Mouse (Mus musculus): ENCODE results near the gene Itpripl2. TPM values are rescaled to one million over a fixed set of nuclear protein-coding genes. Genes with fewer than 3 reads are reported as not detected.
A peak's percentile ranks its signal among the peaks of the same experiment; 100 is the strongest.

The Itpripl2 gene
- polyA plus RNA-seq (2015; fragmentation: Nextera tagmentation; extraction: Ambion mirVana): 7.2 and 8.6 TPM in 2 replicates

GRCm38 (mm10) chr7:118491431-118492147, at the start of gene Itpripl2:
Gene Itpripl2 (minus strand): TSS chr7:118491975.
- WGBS: under 1% methylated on average over 50 of the region's 55 CpGs
- Histone ChIP-seq H3K9me3 (replicated peaks) (no peaks in the 10 kb centered on the region), H3K36me3 (no peaks in the 10 kb centered on the region), H3K4me1 (peaks cover 41% of the 10 kb centered on the region), H3K4me3 (replicated peaks) (peak within 1 kb of the TSS; percentile 72), H3K27ac (replicated peaks) (peak within 1 kb of the TSS; percentile 91), H3K27me3 (peaks cover 9% of the 10 kb centered on the region; the same call in 1 of the 2 replicates), H3K9ac (peak within 1 kb of the TSS; percentile 78), H3K4me2 (replicated peaks) (peak within 1 kb of the TSS; percentile 71)
- ATAC-seq (ENCODE audit: insufficient number of reproducible peaks, low FRiP score, low TSS enrichment, low read depth): peak; percentile 85

GRCm38 (mm10) chr7:118535076-118535475, 43.3 kb upstream of the Itpripl2 start:
- 78% methylated on average over 4 of the region's 4 CpGs for WGBS
- Histone ChIP-seq H3K4me3 (replicated peaks) (no peak overlapping the region), H3K27ac (replicated peaks) (no peak overlapping the region), H3K4me1 (0 out of 2 replicates have a peak, but pooled peaks cover 3% of the 10 kb centered on the region), H3K9ac (no peak overlapping the region), H3K9me3 (replicated peaks) (no peaks in the 10 kb centered on the region), H3K4me2 (replicated peaks) (no peak overlapping the region), H3K36me3 (no peaks in the 10 kb centered on the region), H3K27me3 (no peaks in the 10 kb centered on the region)
- no peak for ATAC-seq (ENCODE audit: insufficient number of reproducible peaks, low FRiP score, low TSS enrichment, low read depth)

GRCm38 (mm10) chr7:118534326-118534725, 42.6 kb upstream of the Itpripl2 start:
- H3K4me2 ChIP-seq (replicated peaks): no peak overlapping the region
- WGBS: 70% methylated on average over 3 of the region's 3 CpGs
- H3K36me3 ChIP-seq: peaks cover under 1% of the 10 kb centered on the region; the same call in 1 of the 2 replicates
- 0 out of 2 replicates have a peak, but pooled peaks cover 3% of the 10 kb centered on the region for H3K4me1 ChIP-seq
- no peak overlapping the region for H3K27ac ChIP-seq (replicated peaks)
- no peaks in the 10 kb centered on the region for H3K9me3 ChIP-seq (replicated peaks)
- H3K27me3 ChIP-seq: no peaks in the 10 kb centered on the region
- H3K4me3 ChIP-seq (replicated peaks): no peak overlapping the region
- ATAC-seq (ENCODE audit: insufficient number of reproducible peaks, low FRiP score, low TSS enrichment, low read depth): no peak
- no peak overlapping the region for H3K9ac ChIP-seq

- 0 out of 2 replicates have a peak, but pooled peaks cover 3% of the 10 kb centered on the region for H3K4me1 ChIP-seq
- peak within 1 kb of the TSS; percentile 97 for H3K27ac ChIP-seq (replicated peaks)
- peak within 1 kb of the TSS; percentile 74 for H3K4me2 ChIP-seq (replicated peaks)
- ATAC-seq (ENCODE audit: insufficient number of reproducible peaks, low FRiP score, low TSS enrichment, low read depth): peak; percentile 99
- peak within 1 kb of the TSS; percentile 88 for H3K4me3 ChIP-seq (replicated peaks)
- no peaks in the 10 kb centered on the region for H3K27me3 ChIP-seq
- H3K9me3 ChIP-seq (replicated peaks): no peaks in the 10 kb centered on the region
- peak within 1 kb of the TSS; percentile 81 for H3K9ac ChIP-seq
- whole genome bisulfite sequencing: under 1% methylated on average over 31 of the region's 31 CpGs
- H3K36me3 ChIP-seq: peaks cover 6% of the 10 kb centered on the region; the same call in 1 of the 2 replicates
Observed at GRCm38 (mm10) chr7:118533178-118533578, 41.4 kb upstream of the Itpripl2 start, which contains the start of gene Coq7. Gene Coq7 (minus strand): TSS chr7:118533356.

GRCm38 (mm10) chr7:118532519-118533177, 40.9 kb upstream of the Itpripl2 start:
- peak overlapping the region; percentile 81 for H3K9ac ChIP-seq
- H3K9me3 ChIP-seq (replicated peaks): no peaks in the 10 kb centered on the region
- H3K27ac ChIP-seq (replicated peaks): peak overlapping the region; percentile 97
- no peaks in the 10 kb centered on the region for H3K27me3 ChIP-seq
- H3K4me3 ChIP-seq (replicated peaks): peak overlapping the region; percentile 88
- peaks cover 10% of the 10 kb centered on the region for H3K36me3 ChIP-seq
- H3K4me1 ChIP-seq: 0 out of 2 replicates have a peak, but pooled peaks cover 3% of the 10 kb centered on the region
- under 1% methylated on average over 36 of the region's 36 CpGs for WGBS
- peak; percentile 92 for ATAC-seq (ENCODE audit: insufficient number of reproducible peaks, low FRiP score, low TSS enrichment, low read depth)
- H3K4me2 ChIP-seq (replicated peaks): peak overlapping the region; percentile 74

GRCm38 (mm10) chr7:118526967-118527366, 35.2 kb upstream of the Itpripl2 start:
- WGBS: 76% methylated on average over 4 of the region's 4 CpGs
- H3K4me2 ChIP-seq (replicated peaks): no peak overlapping the region
- peaks cover 34% of the 10 kb centered on the region for H3K36me3 ChIP-seq
- H3K9ac ChIP-seq: no peak overlapping the region
- ATAC-seq (ENCODE audit: insufficient number of reproducible peaks, low FRiP score, low TSS enrichment, low read depth): no peak
- H3K27ac ChIP-seq (replicated peaks): no peak overlapping the region
- H3K4me1 ChIP-seq: no peaks in the 10 kb centered on the region
- no peak overlapping the region for H3K4me3 ChIP-seq (replicated peaks)
- H3K9me3 ChIP-seq (replicated peaks): no peaks in the 10 kb centered on the region
- no peaks in the 10 kb centered on the region for H3K27me3 ChIP-seq

- H3K4me2 ChIP-seq (replicated peaks): no peak overlapping the region
- peaks cover 18% of the 10 kb centered on the region for H3K36me3 ChIP-seq
- no peaks in the 10 kb centered on the region for H3K27me3 ChIP-seq
- no peak overlapping the region for H3K9ac ChIP-seq
- 73% methylated on average over 5 of the region's 5 CpGs for WGBS
- no peaks in the 10 kb centered on the region for H3K9me3 ChIP-seq (replicated peaks)
- no peak for ATAC-seq (ENCODE audit: insufficient number of reproducible peaks, low FRiP score, low TSS enrichment, low read depth)
- H3K4me1 ChIP-seq: peaks cover 5% of the 10 kb centered on the region; the same call in 1 of the 2 replicates
- no peak overlapping the region for H3K27ac ChIP-seq (replicated peaks)
- H3K4me3 ChIP-seq (replicated peaks): no peak overlapping the region
Observed at GRCm38 (mm10) chr7:118522077-118522476, 30.3 kb upstream of the Itpripl2 start.

GRCm38 (mm10) chr7:118519661-118520060, 27.9 kb upstream of the Itpripl2 start:
- H3K4me3 ChIP-seq (replicated peaks): no peak overlapping the region
- no peak overlapping the region for H3K4me2 ChIP-seq (replicated peaks)
- 85% methylated on average over 8 of the region's 8 CpGs for WGBS
- peaks cover 1% of the 10 kb centered on the region; the same call in 1 of the 2 replicates for H3K36me3 ChIP-seq
- H3K27me3 ChIP-seq: no peaks in the 10 kb centered on the region
- no peak overlapping the region for H3K9ac ChIP-seq
- ATAC-seq (ENCODE audit: insufficient number of reproducible peaks, low FRiP score, low TSS enrichment, low read depth): no peak
- H3K4me1 ChIP-seq: peaks cover 5% of the 10 kb centered on the region; the same call in 1 of the 2 replicates
- no peaks in the 10 kb centered on the region for H3K9me3 ChIP-seq (replicated peaks)
- no peak overlapping the region for H3K27ac ChIP-seq (replicated peaks)

- peak; percentile 70 for ATAC-seq (ENCODE audit: insufficient number of reproducible peaks, low FRiP score, low TSS enrichment, low read depth)
Observed at GRCm38 (mm10) chr7:118518687-118519086, 26.9 kb upstream of the Itpripl2 start.

GRCm38 (mm10) chr7:118517819-118518218, 26.0 kb upstream of the Itpripl2 start:
- H3K4me3 ChIP-seq (replicated peaks): no peak overlapping the region
- H3K9me3 ChIP-seq (replicated peaks): no peaks in the 10 kb centered on the region
- no peaks in the 10 kb centered on the region for H3K27me3 ChIP-seq
- H3K4me1 ChIP-seq: peaks cover 5% of the 10 kb centered on the region; the same call in 1 of the 2 replicates
- no peak overlapping the region for H3K4me2 ChIP-seq (replicated peaks)
- H3K36me3 ChIP-seq: no peaks in the 10 kb centered on the region
- WGBS: 66% methylated on average over 2 of the region's 2 CpGs
- no peak for ATAC-seq (ENCODE audit: insufficient number of reproducible peaks, low FRiP score, low TSS enrichment, low read depth)
- H3K27ac ChIP-seq (replicated peaks): no peak overlapping the region
- no peak overlapping the region for H3K9ac ChIP-seq

More at GRCm38 (mm10) chr7:118518687-118519086, 26.9 kb upstream of the Itpripl2 start:
- Histone ChIP-seq H3K27ac (replicated peaks) (no peak overlapping the region), H3K4me3 (replicated peaks) (no peak overlapping the region), H3K4me1 (peaks cover 5% of the 10 kb centered on the region; the same call in 1 of the 2 replicates), H3K36me3 (no peaks in the 10 kb centered on the region), H3K27me3 (no peaks in the 10 kb centered on the region), H3K9me3 (replicated peaks) (no peaks in the 10 kb centered on the region), H3K4me2 (replicated peaks) (no peak overlapping the region), H3K9ac (no peak overlapping the region)
- WGBS: 2% methylated on average over 18 of the region's 18 CpGs

GRCm38 (mm10) chr7:118508556-118508955, 16.8 kb upstream of the Itpripl2 start:
- H3K9me3 ChIP-seq (replicated peaks): no peaks in the 10 kb centered on the region
- ATAC-seq (ENCODE audit: insufficient number of reproducible peaks, low FRiP score, low TSS enrichment, low read depth): no peak
- no peak overlapping the region for H3K9ac ChIP-seq
- H3K36me3 ChIP-seq: no peaks in the 10 kb centered on the region
- no peaks in the 10 kb centered on the region for H3K4me1 ChIP-seq
- H3K4me2 ChIP-seq (replicated peaks): no peak overlapping the region
- H3K27ac ChIP-seq (replicated peaks): no peak overlapping the region
- WGBS: 76% methylated on average over 7 of the region's 7 CpGs
- H3K4me3 ChIP-seq (replicated peaks): no peak overlapping the region
- no peaks in the 10 kb centered on the region for H3K27me3 ChIP-seq

Measured in embryonic facial prominence, embryonic 15.5 days (tissue).